Mouse (Mus musculus): Measurements from ENCODE around the gene Vmn1r194.
"Not testable (repeated sequence)": the region's sequence is repeated elsewhere in the genome, so short reads cannot be mapped to it uniquely, and the experiment has no call there.

The Vmn1r194 gene

DNA sequence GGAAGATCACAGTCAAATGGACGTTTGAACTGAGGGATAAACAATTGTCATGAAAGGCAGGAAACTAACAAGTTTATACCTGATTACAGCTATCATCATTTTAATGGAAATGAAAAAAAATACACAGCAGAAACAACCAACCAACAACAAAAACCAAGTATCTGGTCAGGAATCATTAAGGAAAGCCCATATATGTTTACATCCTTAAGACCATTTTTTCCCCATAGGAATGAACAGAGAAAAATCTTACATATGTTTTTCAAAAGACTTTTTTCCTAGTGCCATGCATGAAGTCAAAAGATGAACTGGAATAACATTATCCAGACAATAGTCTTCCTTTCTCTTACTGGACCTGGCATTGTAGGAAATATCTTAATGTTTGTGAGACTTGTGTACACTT, at the start of gene Vmn1r194:
Gene Vmn1r194 (plus strand): TSS at position 301 of the 400 bp plus-strand sequence.
- DNase-seq (ENCODE audit: low spot score): no peak

DNA sequence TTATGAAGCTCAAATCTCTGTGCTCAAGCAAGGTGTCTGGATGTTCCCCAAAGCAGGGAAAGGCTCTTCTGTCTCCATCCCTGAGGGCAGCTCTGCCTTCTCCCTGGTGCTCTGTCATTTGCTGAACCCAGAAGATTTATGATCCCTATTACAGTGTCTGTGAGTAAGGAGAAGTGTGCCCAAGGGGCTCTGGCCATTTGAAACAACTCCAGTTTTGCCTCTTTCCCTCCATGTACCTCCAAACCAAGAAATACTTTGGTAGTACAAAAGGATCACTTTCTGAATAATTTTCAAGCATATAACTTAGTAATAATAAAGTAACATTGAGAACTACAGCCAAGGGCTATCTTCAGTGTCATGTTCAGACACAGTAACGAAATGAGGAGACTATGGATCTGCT, 21.0 kb upstream of the Vmn1r194 start, which contains the start of gene Vmn1r193:
Gene Vmn1r193 (minus strand): TSS at position 101 of the 400 bp plus-strand sequence.
- not testable (repeated sequence) for DNase-seq (ENCODE audit: low spot score)

DNA sequence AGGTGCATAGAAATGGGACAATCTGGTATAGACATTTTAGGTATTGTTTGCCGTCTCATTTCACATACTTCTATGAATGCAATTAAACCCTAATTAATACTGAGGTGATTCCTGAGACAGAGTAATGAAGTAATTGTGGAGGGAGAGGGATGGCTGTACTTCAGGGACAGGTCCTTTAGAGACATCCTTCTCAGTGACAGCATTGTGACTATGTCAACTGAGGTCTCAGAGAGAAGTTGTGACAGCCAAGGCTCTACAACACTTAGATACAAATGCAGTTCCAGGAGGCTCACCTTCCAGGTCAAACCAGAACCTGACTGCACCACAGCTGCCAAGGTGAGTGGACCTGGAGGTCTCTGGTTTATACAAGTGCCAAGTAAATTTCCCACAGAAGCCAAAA, 26.2 kb downstream of the Vmn1r194 start, which contains the start of gene Vmn1r195:
Gene Vmn1r195 (plus strand): TSS at position 301 of the 400 bp plus-strand sequence.
- DNase-seq (ENCODE audit: low spot score): not testable (repeated sequence)

DNA sequence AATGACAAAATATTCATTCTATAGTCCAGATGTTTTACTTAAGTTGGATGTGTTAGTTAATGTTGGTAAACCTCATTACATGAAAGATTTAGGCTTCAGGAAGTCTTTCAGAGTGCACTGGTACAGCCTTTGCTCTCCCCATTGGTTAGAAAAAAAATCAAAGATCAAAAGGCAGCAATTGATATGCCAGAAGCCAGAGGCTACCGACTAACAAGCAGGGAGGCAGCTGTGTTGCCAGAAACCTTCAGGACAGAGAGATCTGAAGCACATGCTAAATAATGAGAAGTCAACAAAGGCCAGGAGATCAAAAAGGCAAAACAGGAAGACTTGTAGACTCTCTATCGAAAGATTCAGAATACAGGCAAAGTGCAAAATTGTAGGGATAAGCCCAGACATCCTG, 27.7 kb downstream of the Vmn1r194 start:
- DNase-seq (ENCODE audit: low spot score): no peak

DNA sequence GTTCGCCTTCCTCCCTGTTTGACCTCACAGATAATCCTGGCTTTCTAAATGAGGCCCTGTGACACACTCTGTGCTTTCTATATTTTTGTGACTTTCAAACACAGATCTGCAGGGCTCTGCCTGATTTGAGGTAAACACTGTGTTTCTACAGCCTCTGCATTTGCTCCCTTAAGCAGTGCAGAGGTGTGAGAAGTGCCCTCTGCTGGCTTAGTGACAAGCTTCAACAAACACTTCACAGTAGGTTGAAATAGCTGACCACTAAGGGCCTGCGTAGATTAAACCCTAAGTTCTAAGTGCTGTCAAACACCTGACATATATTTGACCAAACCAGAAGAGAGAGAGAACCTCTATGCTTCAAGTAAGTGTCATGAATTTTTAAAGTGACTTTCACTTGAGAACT, 40.6 kb downstream of the Vmn1r194 start:
- DNase-seq (ENCODE audit: low spot score): no peak

DNA sequence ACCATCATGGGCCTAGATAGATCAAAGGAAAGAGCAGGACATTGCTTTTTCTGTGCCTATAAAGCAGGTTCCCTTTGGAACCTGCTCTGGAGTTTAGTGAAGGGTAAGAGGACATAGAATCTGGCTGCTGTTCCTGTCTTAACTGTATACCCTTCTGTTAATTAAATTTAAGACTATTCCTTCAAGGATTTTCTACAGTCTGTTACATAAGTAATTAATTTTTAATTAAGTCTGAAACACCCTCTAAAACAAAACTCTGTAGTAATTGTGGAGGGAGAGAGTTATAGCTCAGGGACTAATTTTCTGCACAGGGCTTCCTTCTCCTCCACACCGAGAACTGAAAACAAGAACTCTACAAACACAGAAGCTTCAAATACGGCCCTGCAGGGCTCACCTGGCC, 45.6 kb downstream of the Vmn1r194 start, which contains the start of gene Vmn1r196:
Gene Vmn1r196 (plus strand): TSS at position 301 of the 400 bp plus-strand sequence.
- DNase-seq (ENCODE audit: low spot score): no peak
